Mouse (Mus musculus) G1E (cell line): Measurements from ENCODE around the gene Pdss1.

Experiments
- CTCF ChIP-seq: IDR thresholded peaks from 2 replicates; pipeline ENCODE4 v1.5.1; 2012; ENCODE audit warnings: low read depth, low read length, inconsistent platforms, mixed read lengths
- GATA1 ChIP-seq: IDR thresholded peaks from 2 replicates; pipeline ENCODE4 v1.6.1; 2012; ENCODE audit warnings: borderline replicate concordance, low read length, inconsistent platforms, mixed read lengths
- TAL1 ChIP-seq: conservative IDR thresholded peaks from 2 replicates; pipeline ENCODE4 v1.6.1; 2012; ENCODE audit warnings: low read depth, low read length, inconsistent platforms, mixed read lengths

- TF ChIP-seq CTCF (no peak), GATA1 (no peak), TAL1 (no peak)
Observed at GRCm38 (mm10) chr2:22865818-22866217, 29.5 kb upstream of the Pdss1 start.
